Mouse (Mus musculus) cerebral cortex, adult 2 months (tissue): ENCODE data around the gene Tcf7l1.

Experiments used
- WGBS: fragments of 180-500 bp; shearing (Covaris S2); methylation state at CpG from one replicate; pipeline ENCODE4 v1.1.7; 2018; 5-methylcytosine and 5-hydroxymethylcytosine counted together

The Tcf7l1 gene

GRCm38 (mm10) chr6:72698559-72698958, 90.5 kb downstream of the Tcf7l1 start:
- 98% methylated on average over 5 of the region's 5 CpGs for WGBS

GRCm38 (mm10) chr6:72696601-72697335, 92.3 kb downstream of the Tcf7l1 start:
- WGBS: 82% methylated on average over 11 of the region's 11 CpGs

GRCm38 (mm10) chr6:72694791-72695204, 94.3 kb downstream of the Tcf7l1 start:
- WGBS: 49% methylated on average over 10 of the region's 10 CpGs

- whole genome bisulfite sequencing: 37% methylated on average over 5 of the region's 5 CpGs
Measured at GRCm38 (mm10) chr6:72694047-72694790, 94.8 kb downstream of the Tcf7l1 start.

- 82% methylated on average over 6 of the region's 6 CpGs for WGBS
Measured at GRCm38 (mm10) chr6:72692469-72692868, 96.6 kb downstream of the Tcf7l1 start.

GRCm38 (mm10) chr6:72691549-72691948, 97.5 kb downstream of the Tcf7l1 start:
- 74% methylated on average over 9 of the region's 9 CpGs for WGBS

- 74% methylated on average over 10 of the region's 10 CpGs for WGBS
Measured at GRCm38 (mm10) chr6:72690595-72690994, 98.5 kb downstream of the Tcf7l1 start.

- WGBS: 62% methylated on average over 8 of the region's 8 CpGs
Measured at GRCm38 (mm10) chr6:72690001-72690400, 99.1 kb downstream of the Tcf7l1 start.

- WGBS: 82% methylated on average over 5 of the region's 5 CpGs
Measured at GRCm38 (mm10) chr6:72689046-72689445, 100.0 kb downstream of the Tcf7l1 start.

- WGBS: 56% methylated on average over 9 of the region's 9 CpGs
Measured at GRCm38 (mm10) chr6:72685165-72685564, 103.9 kb downstream of the Tcf7l1 start.

- WGBS: 85% methylated on average over 4 of the region's 4 CpGs
Measured at GRCm38 (mm10) chr6:72684260-72684805, 104.7 kb downstream of the Tcf7l1 start.

- 75% methylated on average over 4 of the region's 4 CpGs for WGBS
Measured at GRCm38 (mm10) chr6:72682238-72682637, 106.8 kb downstream of the Tcf7l1 start.

- WGBS: 89% methylated on average over 9 of the region's 9 CpGs
Measured at GRCm38 (mm10) chr6:72680936-72681335, 108.1 kb downstream of the Tcf7l1 start.

- WGBS: 65% methylated on average over 9 of the region's 9 CpGs
Measured at GRCm38 (mm10) chr6:72678631-72679030, 110.4 kb downstream of the Tcf7l1 start.

GRCm38 (mm10) chr6:72677510-72678220, 111.4 kb downstream of the Tcf7l1 start:
- 58% methylated on average over 11 of the region's 11 CpGs for WGBS

GRCm38 (mm10) chr6:72677079-72677478, 112.0 kb downstream of the Tcf7l1 start:
- 68% methylated on average over 10 of the region's 10 CpGs for WGBS

GRCm38 (mm10) chr6:72676376-72676775, 112.7 kb downstream of the Tcf7l1 start:
- WGBS: 89% methylated on average over 2 of the region's 2 CpGs

- WGBS: 84% methylated on average over 8 of the region's 8 CpGs
Measured at GRCm38 (mm10) chr6:72671129-72671528, 117.9 kb downstream of the Tcf7l1 start.

- 21% methylated on average over 4 of the region's 4 CpGs for WGBS
Measured at GRCm38 (mm10) chr6:72667021-72667420, 122.0 kb downstream of the Tcf7l1 start.

GRCm38 (mm10) chr6:72664290-72664689, 124.8 kb downstream of the Tcf7l1 start:
- WGBS: 87% methylated on average over 8 of the region's 8 CpGs

GRCm38 (mm10) chr6:72663000-72663399, 126.1 kb downstream of the Tcf7l1 start:
- 55% methylated on average over 1 of the region's 1 CpGs for WGBS

- WGBS: 60% methylated on average over 6 of the region's 6 CpGs
Measured at GRCm38 (mm10) chr6:72660391-72660720, 128.7 kb downstream of the Tcf7l1 start.
